Mouse (Mus musculus) E14TG2a.4 (cell line): ENCODE data around the gene Arhgap11a.

ENCODE experiments used
- CTCF ChIP-seq: conservative IDR thresholded peaks from 2 replicates; pipeline ENCODE4 v1.5.1; 2014; ENCODE audit warnings: low read length
- NANOG ChIP-seq: IDR thresholded peaks from 2 replicates; pipeline ENCODE4 v1.6.1; 2014; ENCODE audit warnings: borderline replicate concordance, low read length, mixed read lengths
- POU5F1 ChIP-seq: IDR thresholded peaks from 2 replicates; pipeline ENCODE4 v1.6.1; 2014; ENCODE audit warnings: low read length, borderline replicate concordance

- TF ChIP-seq CTCF (no peak), NANOG (no peak), POU5F1 (no peak)
Observed at GRCm38 (mm10) chr2:113893385-113894122, 45.1 kb upstream of the Arhgap11a start.
